Mouse (Mus musculus): ENCODE data around the gene Gabrb3.

Gene Gabrb3

DNA sequence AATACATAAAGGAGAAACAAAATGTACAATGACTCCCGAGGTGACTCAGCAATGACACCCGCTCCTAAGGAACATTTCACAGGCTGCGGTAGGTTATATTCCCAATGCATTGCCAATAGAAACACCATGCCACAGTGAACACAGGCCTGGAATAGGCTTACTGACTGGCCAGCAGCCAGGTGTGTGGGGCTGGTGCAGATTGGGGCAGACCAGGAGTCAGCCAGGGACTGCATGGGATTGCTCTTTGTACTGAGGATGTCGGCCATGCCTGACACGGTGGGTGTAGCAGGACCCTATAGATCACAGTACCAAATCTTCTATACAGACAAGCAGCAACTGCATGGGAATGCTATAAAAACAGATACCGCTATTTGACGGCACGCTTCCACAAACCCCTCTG, 110.5 kb downstream of the Gabrb3 start:
- DNase-seq (ENCODE audit: low spot score in 2 of 2): no peak

- no peak for DNase-seq (ENCODE audit: low spot score in 2 of 2)
Observed at GRCm38 (mm10) chr7:57532676-57533075, 113.2 kb downstream of the Gabrb3 start.

GRCm38 (mm10) chr7:57538565-57538964, 119.1 kb downstream of the Gabrb3 start:
- DNase-seq (ENCODE audit: low spot score in 2 of 2): peak in 1 of 2 experiments; percentile 4

- DNase-seq (ENCODE audit: low spot score in 2 of 2): no peak
Observed at GRCm38 (mm10) chr7:57560732-57561436, 141.4 kb downstream of the Gabrb3 start.

- DNase-seq (ENCODE audit: low spot score in 2 of 2): no peak
Observed at GRCm38 (mm10) chr7:57564403-57564802, 144.9 kb downstream of the Gabrb3 start.

DNA sequence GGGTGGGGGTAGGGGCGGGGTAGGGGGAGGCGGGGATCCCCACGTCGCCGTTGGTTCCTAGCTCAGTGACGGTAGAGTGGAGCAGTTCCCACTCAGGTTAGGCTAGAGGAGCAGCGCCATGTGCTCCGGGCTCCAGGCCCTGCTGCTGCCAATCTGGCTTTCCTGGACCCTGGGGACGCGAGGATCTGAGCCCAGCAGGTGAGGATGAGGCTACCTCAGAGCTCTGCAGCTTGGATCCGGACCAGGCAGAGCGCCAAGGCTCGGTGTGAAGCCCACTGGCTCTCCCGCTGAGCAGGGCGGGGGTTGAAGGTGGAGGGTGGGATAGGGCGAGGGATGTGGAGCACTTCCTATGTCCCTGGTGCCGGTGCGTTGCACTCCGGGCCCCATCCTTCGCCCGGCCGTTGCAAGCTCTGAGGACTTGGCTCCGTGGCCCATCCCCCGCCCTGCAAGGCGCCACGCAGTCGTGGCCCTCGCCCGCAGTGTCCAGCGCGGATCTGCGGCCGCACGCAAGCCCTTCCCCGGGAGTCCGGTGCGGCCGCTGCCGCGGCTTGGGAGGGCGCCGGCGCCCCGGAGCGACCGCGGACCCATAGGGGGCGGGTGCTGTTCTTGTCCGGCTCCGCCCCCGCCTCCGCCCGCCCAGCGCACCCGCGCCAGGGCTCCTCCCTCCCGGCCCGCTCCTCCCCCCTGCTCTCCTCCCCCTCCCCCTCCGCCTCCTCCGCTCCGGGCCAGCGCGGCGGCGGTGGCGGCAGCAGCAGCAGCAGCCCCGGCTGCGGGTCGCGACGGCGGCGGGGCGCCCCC, 171.2 kb downstream of the Gabrb3 start:
- DNase-seq (ENCODE audit: low spot score in 2 of 2): peak; percentile 50 to 85

DNA sequence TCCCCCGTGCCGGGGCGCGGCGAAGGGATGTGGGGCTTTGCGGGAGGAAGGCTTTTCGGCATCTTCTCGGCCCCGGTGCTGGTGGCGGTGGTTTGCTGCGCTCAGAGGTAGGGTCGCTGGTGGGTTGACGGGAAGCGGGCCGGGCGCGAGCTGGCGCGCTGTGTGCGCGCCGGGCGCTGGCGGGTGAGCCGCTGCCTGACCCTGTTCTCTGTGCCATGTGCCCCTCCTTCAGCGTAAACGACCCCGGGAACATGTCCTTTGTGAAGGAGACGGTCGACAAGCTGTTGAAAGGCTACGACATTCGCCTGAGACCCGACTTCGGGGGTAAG, 171.7 kb downstream of the Gabrb3 start:
- no peak for DNase-seq (ENCODE audit: low spot score in 2 of 2)

- DNase-seq (ENCODE audit: low spot score in 2 of 2): peak in 1 of 2 experiments; percentile 24
Observed at GRCm38 (mm10) chr7:57591578-57592431, 172.3 kb downstream of the Gabrb3 start.

GRCm38 (mm10) chr7:57597341-57597740, 177.8 kb downstream of the Gabrb3 start:
- no peak for DNase-seq (ENCODE audit: low spot score in 2 of 2)

DNA sequence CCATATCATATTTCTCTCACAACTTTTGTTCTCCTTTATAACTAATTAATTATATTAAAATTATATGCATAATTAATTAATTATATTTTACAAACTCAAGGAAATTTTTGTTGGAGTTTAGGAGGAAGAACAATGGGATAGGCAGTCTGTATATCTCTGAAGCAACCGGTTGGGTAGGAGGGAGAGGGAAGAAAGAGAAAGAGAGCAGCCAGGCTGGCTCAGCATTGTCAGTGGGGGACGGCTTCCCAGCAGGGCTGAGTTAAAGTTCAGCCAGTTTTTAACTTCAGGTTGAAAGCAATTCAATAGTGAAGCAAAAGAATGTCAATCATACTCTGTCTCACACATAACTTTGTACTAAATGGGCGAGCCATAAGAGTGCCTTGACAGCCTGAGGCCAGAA, 199.2 kb downstream of the Gabrb3 start:
- DNase-seq (ENCODE audit: low spot score in 2 of 2): no peak

- no peak for DNase-seq (ENCODE audit: low spot score in 2 of 2)
Observed at GRCm38 (mm10) chr7:57620036-57620435, 200.5 kb downstream of the Gabrb3 start.

- DNase-seq (ENCODE audit: low spot score in 2 of 2): no peak
Observed at GRCm38 (mm10) chr7:57623718-57624117, 204.2 kb downstream of the Gabrb3 start.

DNA sequence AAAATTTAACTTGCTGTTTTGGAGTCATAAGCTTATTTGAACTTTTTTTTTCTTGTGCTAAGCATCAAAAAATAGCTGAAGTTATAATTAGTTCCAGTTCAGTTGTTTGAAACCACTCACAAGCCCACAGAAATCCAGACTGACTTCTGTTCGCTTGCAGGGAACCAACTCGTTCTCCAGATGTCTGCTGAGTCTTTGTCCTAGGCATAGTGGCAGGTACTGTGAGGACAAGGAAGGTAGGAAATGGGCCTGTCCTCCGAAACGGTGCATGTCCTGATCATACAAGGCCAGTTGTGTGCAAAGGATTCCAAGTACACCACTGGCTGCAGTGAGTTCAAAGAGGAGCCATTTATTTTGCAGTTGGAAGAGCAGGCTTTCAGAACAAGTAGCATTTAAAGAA, 215.5 kb downstream of the Gabrb3 start:
- no peak for DNase-seq (ENCODE audit: low spot score in 2 of 2)

DNA sequence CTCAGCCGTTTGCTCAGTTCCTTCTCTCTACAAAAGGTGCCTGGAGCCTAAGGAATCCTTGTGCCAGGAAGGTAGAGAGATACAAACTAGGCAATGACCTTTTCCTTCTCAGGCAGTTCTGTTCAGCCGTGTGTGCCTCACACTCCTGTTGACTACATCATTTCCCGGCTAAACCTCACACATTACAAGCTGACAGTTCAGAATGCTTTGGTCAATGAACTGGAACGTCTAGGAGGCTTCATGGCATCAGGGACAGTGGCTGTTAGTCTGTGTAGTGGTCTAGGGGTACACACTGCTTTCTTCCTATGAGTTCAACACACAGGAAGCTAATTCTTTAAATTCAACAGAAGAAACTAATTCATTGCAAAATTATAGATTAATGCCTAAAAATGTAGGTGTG, 216.2 kb downstream of the Gabrb3 start:
- no peak for DNase-seq (ENCODE audit: low spot score in 2 of 2)

- DNase-seq (ENCODE audit: low spot score in 2 of 2): no peak
Observed at GRCm38 (mm10) chr7:57640796-57641195, 221.3 kb downstream of the Gabrb3 start.

DNA sequence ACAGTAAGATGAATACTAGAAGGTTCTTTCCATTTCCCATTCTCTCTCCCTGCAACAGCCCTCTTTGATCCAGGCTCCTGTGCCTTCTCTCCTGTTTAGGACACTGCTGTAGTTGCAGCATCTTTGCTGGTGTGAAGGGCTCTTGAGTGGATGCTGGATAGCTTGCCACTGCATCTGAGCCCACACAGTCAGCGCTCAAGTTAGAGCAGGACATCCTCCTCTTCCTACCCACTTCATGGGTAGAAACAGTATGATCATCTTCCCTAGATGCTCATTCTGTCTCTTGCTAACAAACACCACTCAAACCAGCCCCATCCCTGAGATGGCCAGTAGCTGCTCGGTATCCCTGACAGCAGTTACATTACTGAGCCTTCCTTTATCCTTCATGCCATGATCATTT, 227.9 kb downstream of the Gabrb3 start:
- no peak for DNase-seq (ENCODE audit: low spot score in 2 of 2)

DNA sequence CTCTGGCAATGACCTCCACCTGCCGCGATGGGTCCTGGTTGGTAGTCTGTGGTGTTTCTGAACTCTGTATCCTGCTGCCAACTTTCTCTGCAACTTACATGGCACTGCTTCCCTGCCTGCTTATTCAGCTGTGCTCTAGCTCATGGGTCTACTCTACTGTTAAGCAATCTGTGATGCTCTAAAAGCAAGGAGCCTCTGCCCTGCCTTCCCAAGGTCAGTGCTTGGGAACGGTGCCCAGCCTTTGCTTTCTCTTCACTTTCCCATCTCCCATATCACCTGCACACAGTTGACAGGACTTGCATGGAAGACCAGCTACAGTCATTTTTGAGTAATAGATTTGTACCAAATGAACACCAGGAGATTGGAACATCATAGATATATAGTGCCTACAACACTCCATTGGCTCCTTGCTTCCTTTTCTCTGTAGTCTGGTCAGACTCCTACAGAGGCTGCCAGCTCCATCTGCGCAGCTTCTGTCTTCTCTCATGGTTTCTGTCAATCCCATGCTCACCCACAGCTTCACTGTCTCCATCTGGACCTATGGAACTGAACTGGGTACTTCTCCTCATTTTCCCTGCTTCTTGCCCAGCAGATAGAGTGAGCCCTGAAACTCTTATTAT, 228.8 kb downstream of the Gabrb3 start:
- peak in 1 of 2 experiments; percentile 16 for DNase-seq (ENCODE audit: low spot score in 2 of 2)

GRCm38 (mm10) chr7:57677352-57677751, 257.9 kb downstream of the Gabrb3 start:
- no peak for DNase-seq (ENCODE audit: low spot score in 2 of 2)

DNA sequence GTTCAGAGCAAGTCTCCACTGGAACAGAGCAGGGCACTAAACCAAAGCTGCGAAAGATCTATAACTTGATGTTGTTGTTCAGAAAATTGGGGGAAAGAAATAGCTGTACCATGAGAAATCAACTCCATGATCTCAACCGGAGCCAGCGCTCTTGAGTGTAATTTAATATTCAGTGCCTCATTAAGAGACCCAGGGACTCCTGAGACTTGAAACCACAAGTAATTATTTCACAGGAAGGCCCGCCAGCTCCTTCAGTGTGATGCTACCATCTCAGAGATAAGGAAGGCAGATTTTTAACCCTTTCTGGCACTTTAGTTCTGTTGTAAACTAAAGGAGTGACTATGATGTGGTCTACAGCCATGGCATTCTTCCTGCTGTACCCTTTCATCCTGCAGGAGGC, 270.3 kb downstream of the Gabrb3 start:
- no peak for DNase-seq (ENCODE audit: low spot score in 2 of 2)

DNA sequence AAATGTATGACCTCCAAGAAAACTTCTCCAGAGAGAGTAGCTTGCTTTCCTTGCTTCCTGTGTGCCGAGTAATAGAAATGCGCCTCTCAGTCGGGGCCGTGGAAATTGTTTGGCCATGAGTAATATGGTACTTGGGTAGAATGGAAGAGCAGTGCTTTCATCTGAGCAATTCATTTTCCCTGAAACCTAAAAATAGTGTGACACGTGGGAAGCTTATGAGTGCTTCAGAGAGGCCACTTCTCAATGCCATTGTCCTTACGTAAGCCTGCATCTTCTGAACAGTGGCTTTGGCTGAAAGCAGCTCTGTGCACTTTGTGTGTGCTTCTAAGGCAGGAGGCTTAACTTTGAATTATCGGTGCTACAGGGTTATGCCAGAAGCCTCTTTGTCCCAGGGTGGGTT, 280.9 kb downstream of the Gabrb3 start:
- no peak for DNase-seq (ENCODE audit: low spot score in 2 of 2)

GRCm38 (mm10) chr7:57701046-57701445, 281.6 kb downstream of the Gabrb3 start:
- no peak for DNase-seq (ENCODE audit: low spot score in 2 of 2)

DNA sequence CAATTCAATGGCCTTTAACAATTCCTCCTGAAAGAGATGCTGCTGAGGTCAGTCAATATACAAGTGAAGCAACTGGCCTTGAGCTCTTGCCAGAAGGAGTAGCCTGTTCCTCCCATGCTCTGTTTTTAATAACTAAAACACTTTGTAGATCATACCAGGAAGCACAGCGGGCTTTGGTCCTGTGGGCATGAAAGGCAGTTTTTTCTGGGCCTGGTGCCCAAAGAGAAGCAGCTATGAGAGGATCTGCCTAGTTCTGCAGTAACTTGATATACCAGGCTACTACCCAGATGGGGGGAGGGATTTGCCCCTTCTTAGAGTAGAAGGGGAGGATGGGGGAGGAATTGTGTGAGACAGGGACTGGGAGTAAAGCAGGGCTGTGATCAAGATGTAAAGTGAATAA, 284.1 kb downstream of the Gabrb3 start:
- peak in 1 of 2 experiments; percentile 6 for DNase-seq (ENCODE audit: low spot score in 2 of 2)

Measured in cerebellum, postnatal 4 days (tissue).